Mouse (Mus musculus): ENCODE results near the gene Slc12a6.

Slc12a6 gene

GRCm38 (mm10) chr2:112393958-112394357, 128.3 kb downstream of the Slc12a6 start:
- no peak for DNase-seq

- DNase-seq, result no peak
These were observed 131.0 kb downstream of the Slc12a6 start for GRCm38 (mm10) chr2:112396649-112397048.

DNA sequence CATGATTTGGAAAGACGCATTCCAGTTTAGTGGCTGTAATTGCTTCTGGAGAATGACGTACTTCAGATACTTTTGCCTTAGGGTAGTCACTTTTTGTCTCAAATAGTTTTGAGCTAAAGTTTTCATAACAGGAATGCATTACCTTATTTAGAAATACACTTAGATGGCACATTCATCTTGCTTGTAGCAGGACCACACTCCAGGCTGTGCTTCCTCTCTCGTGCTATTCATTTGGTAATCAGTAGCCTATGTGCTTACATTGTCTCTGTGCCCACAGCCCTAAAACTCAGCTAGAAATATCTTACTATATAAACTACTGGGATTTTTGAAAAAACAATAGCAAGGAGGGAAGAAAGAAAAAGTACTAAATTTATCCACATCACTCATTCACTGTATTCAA, 141.4 kb downstream of the Slc12a6 start:
- DNase-seq, result no peak

Measured in retina, postnatal 1 day (tissue).